Mouse (Mus musculus): Measurements from ENCODE around the gene Fam57b. TPM values are rescaled to one million over a fixed set of nuclear protein-coding genes. Genes with fewer than 3 reads are reported as not detected.

The Fam57b gene
- total RNA-seq, 2 experiments from 2014 or later = 50.5 to 55.3 TPM

DNA sequence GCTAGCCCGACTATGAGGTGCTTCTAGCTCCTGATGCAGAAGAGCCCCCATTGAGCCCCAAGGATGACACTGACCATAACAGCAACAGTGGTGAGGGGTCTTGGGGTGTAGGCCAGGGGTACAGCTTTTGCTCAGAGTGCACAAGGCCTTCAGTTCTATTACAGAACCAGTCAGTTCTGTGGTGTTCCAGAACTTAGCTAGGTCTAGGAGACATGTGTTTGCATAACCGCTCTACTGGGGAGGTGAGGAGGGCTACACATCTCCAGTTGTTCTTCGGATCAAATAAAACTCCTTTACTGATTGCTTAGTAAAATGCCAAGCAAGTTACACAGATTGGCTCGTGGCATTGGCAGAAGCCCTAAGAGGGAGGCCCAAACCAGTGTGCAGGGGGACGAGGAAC, 34.1 kb downstream of the Fam57b start, which contains the start of gene 4930451I11Rik:
Gene 4930451I11Rik, minus strand, starts transcription at position 101 of the 400 bp plus-strand sequence.
- no peak for DNase-seq

- peak; percentile 59 for DNase-seq
These were observed 34.6 kb downstream of the Fam57b start for GRCm38 (mm10) chr7:126832036-126832598.

DNA sequence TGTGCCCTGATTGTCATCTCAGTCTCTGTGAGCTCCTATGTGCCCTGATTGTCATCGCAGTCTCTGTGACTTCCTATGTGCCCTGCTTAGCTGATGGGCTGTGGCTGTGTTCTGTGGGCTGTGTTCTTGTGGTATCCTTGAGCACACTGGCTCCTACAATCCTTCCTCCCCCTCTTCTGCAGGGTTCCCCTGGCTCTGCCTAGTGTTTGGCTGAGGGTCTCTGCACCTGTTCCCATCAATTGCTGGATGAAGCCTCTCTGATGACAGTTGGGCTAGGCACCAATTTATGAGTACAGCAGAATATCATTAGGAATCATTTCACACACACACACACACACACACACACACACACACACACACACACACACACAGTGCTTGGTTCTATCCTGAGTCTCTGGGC, 35.8 kb downstream of the Fam57b start:
- DNase-seq = no peak

- DNase-seq = no peak
These were observed 45.8 kb downstream of the Fam57b start for GRCm38 (mm10) chr7:126843276-126843675.

DNA sequence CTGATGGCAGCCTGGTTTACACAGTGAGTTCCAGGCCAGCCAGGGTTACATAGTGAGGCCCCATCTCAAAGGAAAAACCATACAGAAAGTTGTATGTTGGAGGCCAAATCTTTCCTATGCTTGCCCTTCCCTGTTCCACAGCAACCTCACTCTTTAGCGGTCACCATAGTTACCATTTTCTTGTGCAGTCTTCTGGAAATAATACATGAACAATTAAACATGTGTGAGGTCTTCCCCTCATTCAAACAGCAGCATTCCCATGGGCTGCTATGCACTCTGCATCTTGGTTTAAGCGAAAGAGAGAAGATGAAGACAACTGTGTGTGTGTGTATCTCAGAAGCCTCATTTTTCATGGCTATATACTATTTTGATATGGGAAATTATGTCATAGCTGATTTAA, 48.0 kb downstream of the Fam57b start:
- no peak for DNase-seq

DNA sequence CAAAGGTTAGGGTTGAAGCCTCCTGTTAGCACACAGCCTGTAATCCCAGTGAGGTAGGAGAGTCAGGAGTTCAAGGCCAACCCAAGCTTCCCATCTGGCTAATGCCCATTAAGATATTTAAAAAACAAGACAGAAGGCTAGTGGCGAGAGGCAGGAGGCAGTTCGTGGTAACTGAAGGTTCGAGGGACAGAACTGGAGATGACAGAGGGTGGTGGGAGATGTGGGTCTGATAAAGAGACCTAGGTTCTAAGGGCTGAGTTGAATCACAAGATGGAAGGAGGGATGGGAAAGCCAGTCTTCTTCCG, 49.6 kb downstream of the Fam57b start, which contains the start of gene Doc2a:
Gene Doc2a, plus strand, starts transcription at position 301 of the 305 bp plus-strand sequence.
- no peak for DNase-seq

- no peak for DNase-seq
These were observed 50.2 kb downstream of the Fam57b start for GRCm38 (mm10) chr7:126847421-126848398.

DNA sequence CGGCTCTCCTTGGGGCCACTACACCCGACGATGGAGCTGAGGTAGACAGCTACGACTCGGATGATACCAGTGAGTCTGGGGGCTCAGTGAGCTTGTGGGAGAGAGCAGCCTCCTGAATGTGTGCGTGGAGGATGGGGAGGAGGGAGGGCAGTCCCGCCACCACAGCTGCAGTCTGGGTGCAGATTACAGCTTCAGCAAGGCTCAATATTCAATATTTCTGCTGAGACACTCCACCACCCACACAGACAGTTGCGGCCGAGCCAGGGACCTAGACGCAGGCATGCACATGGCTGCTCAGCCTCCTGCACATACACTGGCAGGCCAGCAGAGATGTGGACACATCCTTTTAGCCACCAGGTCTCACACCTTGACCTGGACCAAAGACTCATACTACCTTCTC, 51.3 kb downstream of the Fam57b start:
- no peak for DNase-seq

GRCm38 (mm10) chr7:126850161-126850560, 52.7 kb downstream of the Fam57b start:
- no peak for DNase-seq

- DNase-seq = no peak
These were observed 53.7 kb downstream of the Fam57b start for GRCm38 (mm10) chr7:126851192-126851591.

DNA sequence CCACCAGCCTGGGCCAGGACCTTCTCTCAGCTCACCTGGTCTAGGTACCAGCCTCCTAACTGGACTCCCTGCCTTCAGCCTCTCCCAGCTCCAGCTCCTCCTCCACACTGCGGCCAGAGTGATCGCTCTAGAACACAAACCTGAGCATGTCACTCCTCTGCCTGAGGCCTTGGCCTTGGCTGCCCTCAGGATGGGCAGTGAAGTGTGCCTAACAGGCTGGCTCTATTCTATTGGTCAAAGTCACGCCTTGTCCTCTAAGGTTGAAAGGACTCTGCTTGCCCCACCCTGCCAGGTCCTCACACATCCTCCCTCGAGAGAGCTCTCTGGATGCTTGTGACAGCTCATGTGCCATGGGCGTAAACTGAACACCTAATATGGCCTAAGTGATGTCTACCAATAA, 56.0 kb downstream of the Fam57b start:
- DNase-seq = no peak

DNA sequence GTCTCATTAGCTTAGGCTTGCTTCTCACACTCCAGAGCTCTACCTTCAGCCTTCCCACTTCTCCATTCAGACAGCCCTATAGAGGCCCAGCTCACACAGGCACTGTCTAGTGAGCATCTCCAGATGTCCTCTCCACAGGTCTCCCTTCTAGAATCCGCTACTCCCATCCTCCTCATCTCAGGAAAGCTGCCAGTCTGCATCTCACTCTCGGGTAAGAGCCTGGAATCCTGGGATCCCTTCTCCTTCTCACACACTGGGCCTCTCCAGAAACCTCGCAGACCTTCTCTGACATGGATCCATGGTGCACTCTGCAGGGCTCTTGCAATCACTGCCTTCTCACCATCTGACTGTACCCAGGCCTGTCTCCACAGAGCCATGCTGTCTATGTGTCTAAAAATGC, 58.2 kb downstream of the Fam57b start:
- DNase-seq = no peak

GRCm38 (mm10) chr7:126856741-126857420, 59.4 kb downstream of the Fam57b start:
- no peak for DNase-seq

DNA sequence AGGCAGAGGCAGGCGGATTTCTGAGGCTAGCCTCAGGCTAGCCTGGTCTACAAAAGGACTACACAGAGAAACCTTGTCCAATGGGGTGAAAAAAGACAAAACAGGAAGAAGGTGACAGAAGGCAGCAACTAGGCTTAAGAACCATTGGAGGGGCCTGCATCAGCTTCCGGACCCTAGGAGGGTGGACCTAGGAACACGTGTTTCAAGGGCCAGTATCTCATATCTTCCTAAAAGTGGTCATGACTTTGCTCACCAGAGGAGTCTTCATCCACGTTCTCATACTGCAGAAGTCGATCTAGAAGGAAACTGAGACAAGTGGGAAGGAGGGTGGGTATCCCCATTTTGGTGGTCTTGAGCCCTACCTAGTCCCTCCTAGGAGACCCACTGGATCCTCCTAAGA, 63.5 kb downstream of the Fam57b start:
- no peak for DNase-seq

GRCm38 (mm10) chr7:126861429-126862130, 64.1 kb downstream of the Fam57b start, which contains the start of gene Hirip3:
Gene Hirip3 (plus strand): TSS chr7:126861972.
- peak; percentile 93 for DNase-seq

- peak; percentile 87 for DNase-seq
These were observed 64.8 kb downstream of the Fam57b start, which contains the start of gene Ino80e for GRCm38 (mm10) chr7:126862147-126862784. Gene Ino80e (minus strand): TSS chr7:126862377.

DNA sequence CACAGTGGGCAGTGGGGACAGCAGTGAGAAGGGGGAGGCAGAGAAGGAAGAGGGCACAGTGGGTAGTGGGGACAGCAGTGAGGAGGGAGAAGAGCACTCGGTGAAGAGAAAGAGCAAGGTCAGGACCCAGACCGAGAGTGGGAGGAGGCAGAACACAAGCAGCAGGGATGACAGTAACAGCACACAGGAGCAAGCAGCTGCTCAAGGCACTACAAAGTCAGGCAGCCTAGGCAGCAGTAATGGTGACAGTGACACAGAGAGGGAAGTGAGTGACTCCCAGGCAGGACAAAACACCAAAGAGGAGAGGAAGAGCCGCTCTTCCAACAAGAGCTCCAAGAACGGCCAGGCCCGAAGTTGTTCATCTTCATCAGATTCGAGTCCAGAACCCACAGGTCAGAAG, 66.3 kb downstream of the Fam57b start:
- no peak for DNase-seq

- DNase-seq = no peak
These were observed 70.1 kb downstream of the Fam57b start for GRCm38 (mm10) chr7:126867534-126867933.

GRCm38 (mm10) chr7:126868003-126868402, 70.5 kb downstream of the Fam57b start:
- DNase-seq = no peak

DNA sequence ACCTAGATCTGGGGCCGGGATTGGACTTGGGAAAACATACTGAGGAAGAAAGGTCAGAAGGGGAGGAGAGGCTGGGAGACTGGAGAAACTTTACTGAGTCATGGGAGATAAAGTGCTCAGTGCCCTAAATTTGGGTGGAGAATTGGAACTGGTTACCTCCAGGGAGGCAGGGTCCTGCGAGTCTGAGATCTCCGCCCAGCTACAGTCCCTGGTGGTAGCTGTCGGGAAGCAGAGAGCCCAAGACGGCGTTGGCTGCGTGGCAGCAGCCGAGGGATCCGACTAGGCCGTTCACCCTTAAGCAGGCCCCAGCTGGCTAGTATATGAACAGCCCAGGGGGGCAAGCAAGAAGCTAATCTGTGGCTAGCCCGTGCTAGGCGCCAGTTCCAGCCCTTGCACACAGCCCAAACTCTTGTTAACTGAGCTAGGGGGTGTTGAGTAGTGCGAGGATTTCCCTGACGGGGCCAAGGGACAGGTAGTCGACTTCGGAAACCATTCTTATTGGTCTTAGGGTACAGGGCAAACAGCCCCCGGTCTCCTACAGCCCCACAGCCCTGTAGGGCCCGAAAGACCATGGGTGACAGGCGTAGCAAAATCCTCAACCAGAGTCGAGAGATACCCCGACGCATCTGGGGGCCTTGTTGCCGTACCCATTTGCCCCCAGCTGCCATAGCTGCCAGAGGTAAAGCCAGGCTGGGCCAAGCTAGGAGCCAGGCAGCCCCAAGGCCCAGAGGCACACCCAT, 72.5 kb downstream of the Fam57b start:
- DNase-seq = no peak

DNA sequence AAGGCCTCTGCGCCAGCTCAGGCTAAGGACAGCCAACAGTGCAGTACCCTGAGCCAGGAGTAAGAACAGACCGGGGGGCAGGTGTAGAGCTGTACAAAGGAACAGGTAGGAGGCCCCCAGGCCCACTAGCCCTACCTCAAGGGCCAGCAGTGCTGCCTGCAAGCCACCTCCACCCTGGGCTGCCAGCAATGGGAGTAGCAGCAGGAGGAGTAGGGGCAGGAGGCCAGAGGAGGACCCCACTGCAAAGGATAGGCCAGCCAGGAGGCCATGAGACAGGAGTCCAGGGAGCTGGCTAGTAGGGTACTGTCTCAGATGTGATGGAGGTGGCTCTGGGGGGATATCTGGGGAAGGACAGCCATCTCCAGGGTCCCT, 73.0 kb downstream of the Fam57b start:
- DNase-seq = no peak

Measured in gastrocnemius, postnatal 25 days (tissue).